Mouse (Mus musculus): ENCODE measurements around the gene Tecta. TPM values are rescaled to one million over a fixed set of nuclear protein-coding genes. Genes with fewer than 3 reads are reported as not detected.

The Tecta gene
- not detected in 2 replicates for polyA plus RNA-seq (2012; ENCODE audit: insufficient read depth, insufficient read length, missing spikeins)

DNA sequence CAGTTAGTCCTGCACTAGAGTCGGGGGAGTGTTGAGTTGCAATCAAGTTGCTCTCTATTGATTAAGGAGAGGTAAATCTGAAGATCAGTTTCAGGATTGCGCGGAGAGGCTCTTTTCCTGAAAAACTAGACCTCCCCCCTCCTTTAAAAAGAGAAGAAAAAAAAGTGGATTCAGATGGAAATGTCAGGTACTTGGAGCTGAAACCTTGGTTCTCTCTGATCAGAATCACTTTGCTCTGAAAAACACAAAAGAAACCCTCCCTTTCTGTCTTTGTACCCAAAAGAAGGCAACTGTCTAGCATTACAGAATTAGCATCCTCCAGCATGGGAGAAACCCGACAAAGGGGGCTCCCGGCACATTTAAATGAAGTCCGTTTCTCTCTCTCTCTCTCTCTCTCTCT, at the start of gene Tecta:
TSS of gene Tecta (minus strand) at position 101 of the 400 bp plus-strand sequence.
- H3K4me3 ChIP-seq (ENCODE audit: insufficient read depth, low read depth, low read length): no peak within 1 kb of the TSS
- H3K27ac ChIP-seq (replicated peaks; ENCODE audit: low read depth, low read length): no peak within 1 kb of the TSS
- H3K4me1 ChIP-seq (ENCODE audit: control insufficient read depth, insufficient read depth, insufficient read length, low read length): no peaks in the 10 kb centered on the region

DNA sequence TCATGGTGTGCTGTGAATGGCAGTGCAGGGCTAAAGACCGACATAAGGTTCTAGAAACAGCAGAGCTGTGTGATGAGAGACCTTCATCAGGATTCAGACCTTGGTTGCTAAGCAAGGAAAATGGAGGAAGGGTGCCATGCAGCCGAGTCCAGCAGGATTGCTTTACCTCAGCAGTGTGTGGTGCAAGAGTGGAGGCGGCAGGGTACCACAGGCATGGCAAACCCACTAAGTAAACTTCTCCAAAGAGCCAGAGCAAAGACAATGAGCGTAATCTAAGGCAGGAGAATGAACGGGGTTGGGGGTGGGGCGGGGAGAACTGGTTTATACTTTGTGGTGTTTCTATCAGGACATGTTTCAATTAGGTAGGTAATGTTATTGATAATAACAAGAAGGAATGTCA, 49.3 kb upstream of the Tecta start:
- Histone ChIP-seq H3K27ac (replicated peaks; ENCODE audit: low read depth, low read length) (no peak overlapping the region), H3K4me3 (ENCODE audit: insufficient read depth, low read depth, low read length) (no peak overlapping the region), H3K4me1 (ENCODE audit: control insufficient read depth, insufficient read depth, insufficient read length, low read length) (no peaks in the 10 kb centered on the region)

- Histone ChIP-seq H3K4me3 (ENCODE audit: insufficient read depth, low read depth, low read length) (no peak overlapping the region), H3K27ac (replicated peaks; ENCODE audit: low read depth, low read length) (no peak overlapping the region), H3K4me1 (ENCODE audit: control insufficient read depth, insufficient read depth, insufficient read length, low read length) (no peaks in the 10 kb centered on the region)
These were observed 42.4 kb upstream of the Tecta start for GRCm38 (mm10) chr9:42442100-42442499.

DNA sequence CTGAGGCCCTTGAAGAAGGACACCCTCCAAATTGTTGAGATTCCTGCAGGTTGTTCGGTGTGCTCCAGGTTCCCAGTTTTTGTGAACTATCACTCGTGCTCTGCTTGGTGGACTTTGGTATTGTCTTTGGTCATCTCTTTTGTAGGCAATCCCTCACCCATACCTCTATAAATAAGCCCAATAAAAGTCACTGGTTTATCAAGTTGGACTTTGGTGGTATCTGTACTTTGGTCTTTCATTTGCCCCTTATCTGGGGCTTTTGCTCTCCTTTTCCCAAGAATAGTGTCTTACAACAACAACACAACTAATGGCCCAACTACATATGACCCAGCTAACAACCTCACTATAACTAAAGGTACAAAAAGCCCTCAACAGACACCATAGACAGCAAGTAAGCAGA, 41.5 kb upstream of the Tecta start:
- no peaks in the 10 kb centered on the region for H3K4me1 ChIP-seq (ENCODE audit: control insufficient read depth, insufficient read depth, insufficient read length, low read length)
- no peak overlapping the region for H3K27ac ChIP-seq (replicated peaks; ENCODE audit: low read depth, low read length)
- H3K4me3 ChIP-seq (ENCODE audit: insufficient read depth, low read depth, low read length): no peak overlapping the region

DNA sequence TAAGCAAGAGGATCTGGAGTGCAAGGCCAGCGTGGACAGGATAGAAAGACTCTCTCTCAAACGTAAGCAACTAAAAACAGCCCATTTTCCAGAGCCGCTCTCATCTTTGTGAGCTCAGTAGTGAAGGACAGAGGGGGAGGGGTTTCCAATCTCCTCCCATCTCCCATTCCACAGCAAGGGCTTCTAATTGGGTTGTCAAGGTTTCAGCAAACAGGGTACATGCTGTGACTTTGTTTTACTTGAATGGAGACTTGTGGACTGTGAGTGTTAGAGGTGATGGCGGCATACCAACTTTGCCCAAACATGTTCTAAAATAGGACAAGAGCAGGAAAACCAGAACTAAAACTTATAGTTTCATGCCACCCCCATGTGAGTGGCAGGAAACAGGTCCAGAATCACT, 39.7 kb upstream of the Tecta start:
- H3K4me3 ChIP-seq (ENCODE audit: insufficient read depth, low read depth, low read length): no peak overlapping the region
- no peak overlapping the region for H3K27ac ChIP-seq (replicated peaks; ENCODE audit: low read depth, low read length)
- no peaks in the 10 kb centered on the region for H3K4me1 ChIP-seq (ENCODE audit: control insufficient read depth, insufficient read depth, insufficient read length, low read length)

- no peaks in the 10 kb centered on the region for H3K4me1 ChIP-seq (ENCODE audit: control insufficient read depth, insufficient read depth, insufficient read length, low read length)
- no peak overlapping the region for H3K4me3 ChIP-seq (ENCODE audit: insufficient read depth, low read depth, low read length)
- no peak overlapping the region for H3K27ac ChIP-seq (replicated peaks; ENCODE audit: low read depth, low read length)
These were observed 32.4 kb upstream of the Tecta start for GRCm38 (mm10) chr9:42432155-42432554.

GRCm38 (mm10) chr9:42431606-42432005, 31.9 kb upstream of the Tecta start:
- Histone ChIP-seq H3K4me3 (ENCODE audit: insufficient read depth, low read depth, low read length) (no peak overlapping the region), H3K27ac (replicated peaks; ENCODE audit: low read depth, low read length) (no peak overlapping the region), H3K4me1 (ENCODE audit: control insufficient read depth, insufficient read depth, insufficient read length, low read length) (no peaks in the 10 kb centered on the region)

DNA sequence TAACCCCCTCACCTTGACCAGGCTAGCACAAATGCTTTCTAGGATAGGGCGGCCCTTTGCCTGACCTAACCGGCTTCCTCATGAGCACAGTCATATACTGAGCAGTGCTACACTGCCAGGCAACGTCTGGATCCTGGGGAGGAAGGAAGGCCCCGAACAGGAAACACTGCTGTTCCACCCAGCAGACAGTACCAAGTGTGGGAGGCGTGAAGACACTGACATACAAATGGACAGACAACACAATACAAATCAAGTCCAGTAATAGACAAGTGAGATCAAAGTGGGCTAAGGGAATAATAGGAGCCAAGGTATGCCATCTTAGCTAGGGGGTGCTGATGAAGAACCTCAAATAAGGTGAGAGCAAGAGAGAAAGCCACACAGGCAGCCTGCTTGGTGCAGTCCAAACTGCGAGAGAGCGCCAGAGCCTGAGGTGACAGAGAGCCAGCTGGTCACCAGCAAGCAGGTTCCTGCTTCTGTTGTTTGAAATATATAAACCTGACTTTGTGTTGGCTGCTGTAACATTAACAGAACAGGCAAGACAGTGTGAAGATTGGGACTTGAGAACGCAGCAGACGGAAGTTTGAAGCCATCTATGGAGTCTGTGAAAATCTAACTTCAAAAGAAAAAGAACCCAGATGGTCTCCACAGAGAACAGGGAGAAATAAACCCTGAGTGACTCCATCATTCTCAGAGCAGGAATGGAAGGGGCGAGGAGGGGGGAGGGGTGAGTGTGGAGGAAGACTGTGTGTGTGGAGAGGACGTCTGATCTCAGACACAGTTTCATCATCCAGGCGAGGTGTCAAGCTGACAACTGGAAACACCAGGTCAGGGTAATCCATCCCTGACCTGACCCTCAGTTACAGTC, 28.6 kb upstream of the Tecta start:
- Histone ChIP-seq H3K4me1 (ENCODE audit: control insufficient read depth, insufficient read depth, insufficient read length, low read length) (no peaks in the 10 kb centered on the region), H3K27ac (replicated peaks; ENCODE audit: low read depth, low read length) (peak overlapping the region; percentile 50), H3K4me3 (ENCODE audit: insufficient read depth, low read depth, low read length) (no peak overlapping the region)

DNA sequence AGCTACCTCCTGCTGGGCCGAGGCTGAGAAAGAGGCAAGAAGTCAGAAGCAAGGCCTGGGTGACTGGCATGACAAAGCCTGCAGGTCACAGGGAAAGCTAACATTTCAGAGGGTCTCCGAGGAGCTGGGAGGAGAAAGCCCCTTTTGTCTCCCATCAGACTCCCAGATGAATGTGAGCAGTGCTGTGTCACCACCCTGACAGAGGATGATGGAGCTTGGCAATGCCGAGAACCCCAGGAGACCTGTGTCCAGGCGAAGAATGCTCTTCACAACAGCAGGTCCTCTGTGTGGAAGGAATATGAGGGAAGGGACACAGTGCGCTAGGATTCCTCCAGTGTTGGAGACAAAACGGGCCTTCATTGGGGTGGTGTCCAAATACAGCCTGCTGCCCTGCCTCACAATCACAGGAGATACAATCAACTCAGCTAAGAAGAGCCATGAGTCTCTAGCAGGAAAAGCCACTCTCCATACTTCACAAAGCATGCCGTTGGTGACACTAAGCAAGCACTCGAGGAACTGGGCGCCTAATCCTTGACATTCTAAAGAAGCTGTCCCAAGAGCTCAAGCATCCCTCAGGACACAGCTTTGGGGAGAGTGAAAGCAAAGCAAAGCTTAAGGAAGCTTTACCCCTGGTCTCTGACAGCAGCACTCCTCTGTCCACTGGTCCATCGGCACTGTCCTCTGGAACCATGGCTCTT, 27.1 kb upstream of the Tecta start:
- Histone ChIP-seq H3K4me1 (ENCODE audit: control insufficient read depth, insufficient read depth, insufficient read length, low read length) (no peaks in the 10 kb centered on the region), H3K4me3 (ENCODE audit: insufficient read depth, low read depth, low read length) (no peak overlapping the region), H3K27ac (replicated peaks; ENCODE audit: low read depth, low read length) (no peak overlapping the region)

GRCm38 (mm10) chr9:42423649-42424048, 23.9 kb upstream of the Tecta start:
- no peaks in the 10 kb centered on the region for H3K4me1 ChIP-seq (ENCODE audit: control insufficient read depth, insufficient read depth, insufficient read length, low read length)

GRCm38 (mm10) chr9:42419687-42420086, 20.0 kb upstream of the Tecta start:
- Histone ChIP-seq H3K27ac (replicated peaks; ENCODE audit: low read depth, low read length) (no peak overlapping the region), H3K4me3 (ENCODE audit: insufficient read depth, low read depth, low read length) (no peak overlapping the region), H3K4me1 (ENCODE audit: control insufficient read depth, insufficient read depth, insufficient read length, low read length) (no peaks in the 10 kb centered on the region)

More at GRCm38 (mm10) chr9:42423649-42424048, 23.9 kb upstream of the Tecta start:
- Histone ChIP-seq H3K27ac (replicated peaks; ENCODE audit: low read depth, low read length) (no peak overlapping the region), H3K4me3 (ENCODE audit: insufficient read depth, low read depth, low read length) (no peak overlapping the region)

DNA sequence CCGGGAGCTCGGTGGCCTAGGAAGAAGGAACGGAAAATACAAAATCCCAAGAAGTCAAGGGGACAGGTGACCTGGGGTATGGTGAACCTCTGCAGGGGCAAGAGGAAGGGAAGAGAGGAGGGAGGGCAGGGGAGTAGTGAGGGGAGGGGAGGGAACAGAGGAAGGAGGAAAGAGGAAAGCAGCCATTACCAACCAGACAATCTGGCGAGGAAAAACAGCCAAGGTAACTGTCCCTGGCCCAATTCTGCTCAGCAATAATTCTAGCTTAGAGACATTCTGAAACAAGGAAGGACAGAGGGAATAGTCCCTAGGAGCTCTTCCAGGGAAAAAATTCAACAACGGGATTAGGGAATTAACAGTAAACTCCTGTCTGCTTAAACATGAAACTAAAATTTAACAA, 19.1 kb upstream of the Tecta start:
- H3K4me1 ChIP-seq (ENCODE audit: control insufficient read depth, insufficient read depth, insufficient read length, low read length): no peaks in the 10 kb centered on the region
- H3K27ac ChIP-seq (replicated peaks; ENCODE audit: low read depth, low read length): no peak overlapping the region
- no peak overlapping the region for H3K4me3 ChIP-seq (ENCODE audit: insufficient read depth, low read depth, low read length)

GRCm38 (mm10) chr9:42417352-42417952, 17.7 kb upstream of the Tecta start:
- H3K4me3 ChIP-seq (ENCODE audit: insufficient read depth, low read depth, low read length): no peak overlapping the region
- H3K27ac ChIP-seq (replicated peaks; ENCODE audit: low read depth, low read length): no peak overlapping the region
- no peaks in the 10 kb centered on the region for H3K4me1 ChIP-seq (ENCODE audit: control insufficient read depth, insufficient read depth, insufficient read length, low read length)

DNA sequence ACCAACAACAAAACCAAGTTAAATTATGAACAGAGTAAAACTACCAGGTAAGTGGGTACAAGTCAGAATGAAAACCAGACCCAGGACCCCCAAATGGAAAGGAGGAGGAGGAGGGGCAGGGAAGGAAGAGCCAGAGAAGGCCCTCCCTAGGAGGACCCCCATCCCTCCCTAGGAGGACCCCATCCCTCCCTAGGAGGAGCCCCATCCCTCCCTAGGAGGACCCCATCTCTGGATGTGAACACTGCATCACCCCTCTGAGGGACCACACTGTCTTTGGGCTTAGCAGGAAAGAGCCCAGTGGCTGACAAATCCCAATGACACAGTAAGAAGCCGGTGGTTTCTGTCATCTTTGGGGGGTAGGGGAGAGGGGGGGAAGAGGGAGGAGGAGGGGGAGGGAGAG, 15.5 kb upstream of the Tecta start:
- no peaks in the 10 kb centered on the region; the same call in 1 of the 2 replicates for H3K4me1 ChIP-seq (ENCODE audit: control insufficient read depth, insufficient read depth, insufficient read length, low read length)

GRCm38 (mm10) chr9:42413345-42413744, 13.6 kb upstream of the Tecta start:
- no peaks in the 10 kb centered on the region; the same call in 1 of the 2 replicates for H3K4me1 ChIP-seq (ENCODE audit: control insufficient read depth, insufficient read depth, insufficient read length, low read length)
- no peak overlapping the region for H3K4me3 ChIP-seq (ENCODE audit: insufficient read depth, low read depth, low read length)
- H3K27ac ChIP-seq (replicated peaks; ENCODE audit: low read depth, low read length): no peak overlapping the region

More for the DNA sequence above, 15.5 kb upstream of the Tecta start:
- Histone ChIP-seq H3K4me3 (ENCODE audit: insufficient read depth, low read depth, low read length) (no peak overlapping the region), H3K27ac (replicated peaks; ENCODE audit: low read depth, low read length) (no peak overlapping the region)

Measured in brown adipose tissue, adult 24 weeks (tissue).